Mouse (Mus musculus) thymus, adult 18-20 months (tissue): ENCODE results near the gene Cx3cr1.

Source experiments
- DNase-seq, 2 experiments: peaks; one replicate each; pipeline ENCODE4 v3.0.0; 2022; ENCODE audit warnings: mixed read lengths in 2 of 2

Cx3cr1 gene

GRCm38 (mm10) chr9:119993092-119993844, 76.4 kb downstream of the Cx3cr1 start:
- DNase-seq, result peak in 1 of 2 experiments; percentile 10

- no peak for DNase-seq
Measured at GRCm38 (mm10) chr9:119991310-119991709, 78.4 kb downstream of the Cx3cr1 start.

GRCm38 (mm10) chr9:119988304-119988703, 81.4 kb downstream of the Cx3cr1 start:
- DNase-seq, result no peak

- no peak for DNase-seq
Measured at GRCm38 (mm10) chr9:119985881-119986574, 83.7 kb downstream of the Cx3cr1 start.

GRCm38 (mm10) chr9:119984536-119985011, 85.1 kb downstream of the Cx3cr1 start, which contains the start of gene Csrnp1:
Gene Csrnp1 (minus strand): TSS chr9:119984658.
- DNase-seq, result peak in 1 of 2 experiments; percentile 55

- peak; percentile 84 to 85 for DNase-seq
Measured at GRCm38 (mm10) chr9:119983585-119984535, 85.8 kb downstream of the Cx3cr1 start.

- peak; percentile 75 to 87 for DNase-seq
Measured at GRCm38 (mm10) chr9:119982956-119983551, 86.6 kb downstream of the Cx3cr1 start.

GRCm38 (mm10) chr9:119982241-119982811, 87.4 kb downstream of the Cx3cr1 start:
- peak; percentile 74 to 87 for DNase-seq

GRCm38 (mm10) chr9:119981183-119982179, 88.2 kb downstream of the Cx3cr1 start:
- DNase-seq, result peak; percentile 78 to 85

GRCm38 (mm10) chr9:119980770-119981182, 88.9 kb downstream of the Cx3cr1 start:
- DNase-seq, result peak in 1 of 2 experiments; percentile 44

- peak in 1 of 2 experiments; percentile 34 for DNase-seq
Measured at GRCm38 (mm10) chr9:119979749-119980148, 89.9 kb downstream of the Cx3cr1 start.

GRCm38 (mm10) chr9:119978811-119979441, 90.8 kb downstream of the Cx3cr1 start:
- DNase-seq, result peak in 1 of 2 experiments; percentile 48

- peak; percentile 71 to 85 for DNase-seq
Measured at GRCm38 (mm10) chr9:119978151-119978810, 91.4 kb downstream of the Cx3cr1 start.

- peak in 1 of 2 experiments; percentile 35 for DNase-seq
Measured at GRCm38 (mm10) chr9:119977557-119978060, 92.1 kb downstream of the Cx3cr1 start.

- DNase-seq, result peak in 1 of 2 experiments; percentile 62
Measured at GRCm38 (mm10) chr9:119976704-119977556, 92.7 kb downstream of the Cx3cr1 start.

- no peak for DNase-seq
Measured at GRCm38 (mm10) chr9:119975286-119975685, 94.4 kb downstream of the Cx3cr1 start.

- no peak for DNase-seq
Measured at GRCm38 (mm10) chr9:119974609-119975008, 95.1 kb downstream of the Cx3cr1 start.
